Mouse (Mus musculus) lung, adult 2 months (tissue): ENCODE results near the gene Atoh8.

Source experiments
- CTCF ChIP-seq: fragments of 200-500 bp; IDR thresholded peaks from 2 replicates; pipeline ENCODE4 v1.5.1; 2011; ENCODE audit warnings: mild to moderate bottlenecking, low read length, control low read depth; ENCODE audit not compliant: insufficient read depth
- POLR2A ChIP-seq: fragments of 200-500 bp; IDR thresholded peaks from 2 replicates; pipeline ENCODE4 v1.6.1; 2011; ENCODE audit warnings: low read depth, mild to moderate bottlenecking, control low read depth, low read length, borderline replicate concordance; ENCODE audit errors: extremely low read depth

DNA sequence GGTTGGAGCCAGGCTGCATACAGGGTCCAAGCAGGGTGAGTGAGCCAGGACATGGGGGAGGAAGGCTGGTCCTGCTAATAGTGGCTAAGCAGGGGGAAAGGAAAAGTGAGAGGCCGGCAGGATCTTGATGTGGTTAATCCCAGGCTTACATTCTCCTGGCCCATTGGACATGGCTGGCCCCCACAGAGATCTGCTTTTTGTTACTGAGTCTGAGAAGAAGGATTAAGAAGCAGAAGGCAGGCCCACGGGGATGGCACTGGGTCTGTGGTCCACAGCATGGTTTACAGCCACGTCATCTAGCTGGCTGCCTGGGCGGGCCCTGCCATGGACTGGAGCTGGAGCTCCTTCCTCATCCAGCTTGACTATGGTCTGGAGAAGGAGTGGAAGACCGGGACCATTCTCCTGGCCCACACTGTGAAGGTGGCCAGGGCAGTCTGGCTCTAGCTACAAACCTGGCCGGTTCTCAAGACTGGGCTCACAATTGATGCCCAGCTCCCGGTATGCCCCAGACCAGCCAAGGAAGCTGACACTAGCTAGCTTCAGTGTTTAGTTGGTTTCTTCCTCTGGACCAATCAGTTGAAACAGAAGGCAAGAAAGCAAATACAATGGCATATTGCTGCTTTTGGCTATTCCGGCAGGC, 26.9 kb downstream of the Atoh8 start:
- TF ChIP-seq POLR2A (no peak), CTCF (no peak)
